Mouse (Mus musculus) ES-E14 (cell line): ENCODE data around the gene Tmem38b.

Experiments used
- CHD2 ChIP-seq: IDR thresholded peaks from 2 replicates; pipeline ENCODE4 v1.6.1; 2014; ENCODE audit warnings: mild to moderate bottlenecking, low read depth, low read length, inconsistent platforms
- MAFK ChIP-seq: IDR thresholded peaks from 2 replicates; pipeline ENCODE4 v1.6.1; 2014; ENCODE audit warnings: mild to moderate bottlenecking, low read depth, low read length, inconsistent platforms; ENCODE audit not compliant: insufficient read depth
- ZC3H11A ChIP-seq: IDR thresholded peaks from 2 replicates; pipeline ENCODE4 v1.6.1; 2012; ENCODE audit warnings: low read depth, mild to moderate bottlenecking, inconsistent platforms, low read length, borderline replicate concordance
- ZNF384 ChIP-seq: IDR thresholded peaks from 2 replicates; pipeline ENCODE4 v1.6.1; 2012; ENCODE audit warnings: low read depth, low read length, inconsistent platforms

DNA sequence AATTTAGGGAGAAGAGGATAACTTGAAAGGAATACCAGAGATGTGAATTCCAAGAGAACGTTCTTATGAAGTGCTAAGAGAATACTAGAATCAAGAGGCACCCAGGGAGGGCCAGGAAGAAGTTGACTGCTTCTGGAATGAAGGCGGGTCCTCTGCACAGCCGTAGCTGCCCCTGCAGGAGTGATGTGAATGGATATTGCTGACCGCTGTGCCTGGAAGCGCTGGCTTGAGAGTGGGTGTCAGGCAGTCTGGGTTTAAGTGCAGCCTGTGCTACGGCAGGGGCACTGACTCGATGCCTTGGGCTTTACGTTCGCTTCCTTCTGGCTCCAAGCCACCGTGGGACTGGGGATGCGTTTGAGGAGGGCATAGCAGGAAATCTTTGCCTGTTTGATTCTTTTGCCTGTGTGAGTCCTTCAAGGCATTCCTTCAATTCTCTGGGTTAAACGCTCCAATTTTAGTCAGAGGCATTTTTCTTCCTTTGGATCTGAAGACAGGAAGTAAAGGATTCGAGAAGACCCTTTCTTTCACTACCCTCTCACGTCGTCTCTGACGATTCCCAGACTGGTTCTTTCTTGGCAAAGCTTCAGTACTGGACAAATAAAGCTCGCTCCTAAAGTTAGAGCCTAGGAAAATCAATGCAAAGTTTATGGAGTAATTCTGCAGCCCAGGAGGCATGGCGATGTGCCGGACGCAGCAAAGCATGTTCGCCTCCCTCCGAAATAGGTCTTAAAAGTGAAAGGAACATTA is 60.7 kb downstream of the Tmem38b start:
- no peak for TF ChIP-seq ZC3H11A
- no peak for TF ChIP-seq ZNF384
- no peak for TF ChIP-seq CHD2
- TF ChIP-seq MAFK, result no peak
